Mouse (Mus musculus): ENCODE data around the gene Terf2ip.

DNA sequence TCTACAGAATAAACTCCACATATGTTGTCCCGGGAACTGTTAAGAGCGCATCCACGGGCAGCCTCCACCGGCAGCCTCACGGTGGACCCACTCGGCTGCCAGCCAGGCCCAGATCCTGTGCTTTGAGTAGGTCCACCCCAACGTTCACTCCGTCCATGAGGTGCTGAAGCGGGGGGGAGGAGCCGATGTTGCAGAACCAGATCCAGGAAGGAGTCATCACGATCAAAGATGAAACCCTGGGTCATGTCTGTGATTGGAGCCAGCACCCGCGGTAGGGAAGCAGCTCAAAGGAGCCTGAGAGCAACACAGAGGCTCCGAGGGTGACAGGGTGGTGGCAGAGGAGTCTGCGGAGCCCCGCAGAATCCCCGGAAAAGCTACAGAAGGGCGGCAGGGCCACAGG, 26.3 kb downstream of the Terf2ip start:
- TF ChIP-seq EP300 (IDR thresholded peaks at IDR 0.05; ENCODE audit: low read depth) (no peak), CTCF (IDR thresholded peaks at IDR 0.05; ENCODE audit: low read depth) (no peak)
